Mouse (Mus musculus): ENCODE results near the gene Ccdc51.

- TF ChIP-seq CTCF (IDR thresholded peaks at IDR 0.05; ENCODE audit: insufficient read depth, low read depth, low read length) (no peak), POLR2A (IDR thresholded peaks at IDR 0.05; ENCODE audit: insufficient read depth, low read depth, low read length) (no peak)
These were observed 10.5 kb downstream of the Ccdc51 start for GRCm38 (mm10) chr9:109092799-109093198.

Measured in olfactory bulb, adult 2 months (tissue).